Mouse (Mus musculus): ENCODE results near the gene Tmem217.

GRCm38 (mm10) chr17:29599537-29599936 lies 47.4 kb upstream of the Tmem217 start:
- TF ChIP-seq TAL1 (IDR thresholded peaks at IDR 0.05; ENCODE audit: low read length) = no peak
- TF ChIP-seq GATA1 (IDR thresholded peaks at IDR 0.05; ENCODE audit: low read length) = no peak
